In the genomic region with DNA sequence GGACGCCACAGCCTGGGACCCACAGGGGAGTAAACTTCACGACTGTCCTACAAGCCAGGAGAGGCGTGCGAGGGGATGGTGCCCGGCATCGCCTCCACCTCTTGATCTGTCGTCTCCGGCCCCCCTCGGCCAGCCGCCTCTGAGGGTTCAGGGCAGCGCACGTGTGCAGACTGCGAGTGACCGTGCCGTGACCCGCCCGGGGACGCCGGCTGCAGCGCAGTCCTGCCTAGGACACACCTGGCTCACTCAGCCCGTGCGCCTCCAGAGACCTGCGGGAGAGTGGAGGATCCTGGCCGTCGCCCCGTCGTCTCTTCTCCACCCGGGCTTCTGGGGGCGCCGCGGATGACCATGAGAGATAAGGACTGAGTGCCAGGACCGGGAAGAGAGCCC, we compare ENCODE assay signal across 8 mouse cellular contexts. TPM values are rescaled to one million over a fixed set of nuclear protein-coding genes. Genes with fewer than 3 reads are reported as not detected.
DNase-seq lines count a peak whose midpoint lies in the region; ATAC-seq and TF ChIP-seq lines count a peak whose summit lies in the region.

No protein-coding gene starts in this region.

- no peaks in the 10 kb centered on the region for H3K4me1 ChIP-seq in ES-Bruce4 (ENCODE audit: control insufficient read depth, insufficient read depth, low read length)
- peaks cover 8% of the 10 kb centered on the region; the same call in 1 of the 2 replicates for H3K4me1 ChIP-seq in forebrain, postnatal 0 days (ENCODE audit: insufficient read depth)
- H3K4me1 ChIP-seq in limb, embryonic 14.5 days (ENCODE audit: control insufficient read depth, insufficient read depth, low read length): peaks cover 15% of the 10 kb centered on the region
- peaks cover 25% of the 10 kb centered on the region for H3K4me1 ChIP-seq in stomach, embryonic 15.5 days

- peak; percentile 39 for DNase-seq in embryo, embryonic 9.5 days (ENCODE audit: extremely low spot score)
- DNase-seq in embryo, embryonic 10.5 days (ENCODE audit: low spot score): no peak
- no peak for DNase-seq in forebrain, postnatal 0 days
- no peak for DNase-seq in limb, embryonic 14.5 days (ENCODE audit: low spot score)
- DNase-seq in B cell, adult 2 months: no peak
- DNase-seq in cerebellum, postnatal 36 days: no peak

- H3K9me3 ChIP-seq in ES-Bruce4 (replicated peaks; ENCODE audit: control insufficient read depth, insufficient read depth, low read length, poor library complexity, severe bottlenecking): peaks cover 1% of the 10 kb centered on the region
- no peaks in the 10 kb centered on the region for H3K9me3 ChIP-seq in forebrain, postnatal 0 days (ENCODE audit: low read length)
- no peaks in the 10 kb centered on the region for H3K9me3 ChIP-seq in limb, embryonic 14.5 days (ENCODE audit: control insufficient read depth, low read length)
- no peaks in the 10 kb centered on the region for H3K9me3 ChIP-seq in stomach, embryonic 15.5 days

- H3K4me2 ChIP-seq in forebrain, postnatal 0 days (ENCODE audit: low read depth): peak overlapping the region; percentile 77
- H3K4me2 ChIP-seq in limb, embryonic 14.5 days (replicated peaks; ENCODE audit: low read depth, low read length, severe bottlenecking): peak overlapping the region; percentile 88
- H3K4me2 ChIP-seq in stomach, embryonic 15.5 days: peak overlapping the region; percentile 96

- H3K27me3 ChIP-seq in ES-Bruce4 (ENCODE audit: control insufficient read depth, insufficient read depth, low read length, poor library complexity, severe bottlenecking): peaks cover 23% of the 10 kb centered on the region
- peaks cover 45% of the 10 kb centered on the region for H3K27me3 ChIP-seq in forebrain, postnatal 0 days (ENCODE audit: insufficient read depth, low read length)
- peaks cover 55% of the 10 kb centered on the region for H3K27me3 ChIP-seq in limb, embryonic 14.5 days (ENCODE audit: control insufficient read depth, insufficient read depth, low read length)
- peaks cover 46% of the 10 kb centered on the region for H3K27me3 ChIP-seq in stomach, embryonic 15.5 days (replicated peaks)

- H3K9ac ChIP-seq in ES-Bruce4 (ENCODE audit: low read depth, poor library complexity, severe bottlenecking): peak overlapping the region; percentile 61
- peak overlapping the region; percentile 22; the same call in 1 of the 2 replicates for H3K9ac ChIP-seq in forebrain, postnatal 0 days
- peak overlapping the region; percentile 43 for H3K9ac ChIP-seq in limb, embryonic 14.5 days (ENCODE audit: low read depth, low read length, severe bottlenecking)
- H3K9ac ChIP-seq in stomach, embryonic 15.5 days: 0 out of 2 replicates have a peak overlapping the region, but pooled peaks have one; percentile 16

- TF ChIP-seq POLR2A in ES-Bruce4 (IDR thresholded peaks at IDR 0.05; ENCODE audit: insufficient read depth, low read length): no peak
- no peak for TF ChIP-seq POLR2A in limb, embryonic 14.5 days (IDR thresholded peaks at IDR 0.05; ENCODE audit: borderline replicate concordance, extremely low read depth, insufficient read depth, insufficient read length)

- WGBS in forebrain, postnatal 0 days: 4% methylated on average over 32 of the region's 32 CpGs
- under 1% methylated on average over 21 of the region's 32 CpGs for WGBS in limb, embryonic 14.5 days
- 1% methylated on average over 32 of the region's 32 CpGs for WGBS in stomach, embryonic 15.5 days

- no peaks in the 10 kb centered on the region for H3K36me3 ChIP-seq in ES-Bruce4 (ENCODE audit: control insufficient read depth, insufficient read depth, low read length, poor library complexity, severe bottlenecking)
- H3K36me3 ChIP-seq in forebrain, postnatal 0 days (ENCODE audit: insufficient read depth): no peaks in the 10 kb centered on the region
- H3K36me3 ChIP-seq in limb, embryonic 14.5 days (ENCODE audit: control insufficient read depth, insufficient read depth, low read length): no peaks in the 10 kb centered on the region
- no peaks in the 10 kb centered on the region for H3K36me3 ChIP-seq in stomach, embryonic 15.5 days

- no peak for TF ChIP-seq EP300 in ES-Bruce4 (IDR thresholded peaks at IDR 0.05; ENCODE audit: insufficient read depth, low read depth, low read length)

- TF ChIP-seq CTCF in ES-Bruce4 (IDR thresholded peaks at IDR 0.05; ENCODE audit: low read depth, low read length): no peak
- TF ChIP-seq CTCF in forebrain, postnatal 0 days (IDR thresholded peaks at IDR 0.05; ENCODE audit: low read depth): no peak

- 0 out of 2 replicates have a peak, but pooled peaks have one; percentile 8 for ATAC-seq in forebrain, postnatal 0 days
- no peak for ATAC-seq in limb, embryonic 14.5 days (ENCODE audit: low FRiP score, low read depth)
- ATAC-seq in stomach, embryonic 15.5 days (ENCODE audit: insufficient read depth, low FRiP score, low read depth): peak; percentile 9; the same call in 1 of the 2 replicates

- H3K4me3 ChIP-seq in ES-Bruce4 (ENCODE audit: low read depth, low read length): peak overlapping the region; percentile 63
- peak overlapping the region; percentile 43 for H3K4me3 ChIP-seq in forebrain, postnatal 0 days (ENCODE audit: low read depth, low read length)
- peak overlapping the region; percentile 47 for H3K4me3 ChIP-seq in limb, embryonic 14.5 days (replicated peaks; ENCODE audit: low read length)
- peak overlapping the region; percentile 46 for H3K4me3 ChIP-seq in stomach, embryonic 15.5 days (replicated peaks)

- no peak overlapping the region for H3K27ac ChIP-seq in ES-Bruce4 (ENCODE audit: insufficient read depth, low read length)
- no peak overlapping the region for H3K27ac ChIP-seq in forebrain, postnatal 0 days (ENCODE audit: low read depth, low read length)
- no peak overlapping the region for H3K27ac ChIP-seq in limb, embryonic 14.5 days (replicated peaks; ENCODE audit: low read depth, low read length)
- no peak overlapping the region for H3K27ac ChIP-seq in stomach, embryonic 15.5 days

RNA-seq across cellular contexts. Expression of a gene that starts 0.5 kb away (rescaled TPM):
- 0.73 and 0.97 TPM in 2 replicates for polyA plus RNA-seq in ES-Bruce4 (2011; ENCODE audit: insufficient read depth, insufficient read length, low read depth, missing spikeins)
- 8.5 and 16.3 TPM in 2 replicates for total RNA-seq in forebrain, postnatal 0 days (2014; rRNA removed)
- polyA plus RNA-seq in forebrain, postnatal 0 days (2015; fragmentation: Nextera tagmentation; extraction: Ambion mirVana): 3.8 TPM in 2 replicates
- polyA plus RNA-seq in limb, embryonic 14.5 days (2012; rRNA removed): 6.6 and 8.6 TPM in 2 replicates
- 1.8 and 1.9 TPM in 2 replicates for polyA plus RNA-seq in limb, embryonic 14.5 days (2014; fragmentation: Nextera tagmentation; extraction: Ambion mirVana)
- 1.9 and 2.1 TPM in 2 replicates for polyA plus RNA-seq in stomach, embryonic 15.5 days (2015; fragmentation: Nextera tagmentation; extraction: Ambion mirVana)
